Mouse (Mus musculus) stomach, postnatal 0 days (tissue): ENCODE measurements around the gene Pum1.

Experiments
- CTCF ChIP-seq: IDR thresholded peaks from 2 replicates; pipeline ENCODE4 v1.5.1; 2016; ENCODE audit warnings: antibody characterized with exemption, low read depth, mild to moderate bottlenecking, moderate library complexity
- EP300 ChIP-seq: optimal IDR thresholded peaks from 2 replicates; pipeline ENCODE3; 2016; ENCODE audit warnings: antibody characterized with exemption

DNA sequence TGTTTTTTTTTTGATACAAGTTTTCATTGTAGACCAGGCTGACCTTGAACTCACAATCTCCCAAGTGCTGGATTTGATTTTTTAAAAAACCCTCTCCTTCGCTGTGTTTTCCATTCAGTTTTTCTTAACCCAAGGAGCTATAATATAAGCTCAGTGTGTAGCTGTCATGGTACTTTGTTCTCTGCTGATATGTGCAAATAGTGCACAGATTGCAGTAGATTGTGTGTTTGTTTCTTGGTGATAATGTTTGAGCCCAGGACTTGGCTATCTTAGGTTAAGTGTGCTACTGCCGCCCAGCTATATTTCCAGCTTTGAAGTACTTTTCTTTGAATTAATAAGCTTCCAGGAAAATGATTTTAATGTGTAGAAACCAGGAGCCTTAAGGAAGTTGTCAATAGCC, 13.6 kb downstream of the Pum1 start:
- TF ChIP-seq CTCF (no peak), EP300 (no peak)
